Mouse (Mus musculus) lung, embryonic 16.5 days (tissue): ENCODE results near the gene Foxe1. TPM values are rescaled to one million over a fixed set of nuclear protein-coding genes. Genes with fewer than 3 reads are reported as not detected.
A peak's percentile ranks its signal among the peaks of the same experiment; 100 is the strongest.

Experiments used
- ATAC-seq: fragments of 200-750 bp; cut with Nextera tagmentation; 2 replicates; pipeline ENCODE4 v1.8.0; 2017; ENCODE audit warnings: low read depth, mild to moderate bottlenecking, moderate library complexity
- H3K27ac ChIP-seq: fragments of 300-500 bp; sonication (generic); 2 replicates; pipeline ENCODE4 v1.5.1; 2014; ENCODE audit warnings: mild to moderate bottlenecking, control low read depth, low read length
- H3K27me3 ChIP-seq: fragments of 300-500 bp; sonication (generic); 2 replicates; pipeline ENCODE4 v1.6.1; 2014; ENCODE audit warnings: low read depth, low read length, mixed read lengths; ENCODE audit not compliant: control insufficient read depth, insufficient read depth
- H3K36me3 ChIP-seq: fragments of 300-500 bp; sonication (generic); 2 replicates; pipeline ENCODE4 v1.6.1; 2014; ENCODE audit warnings: low read length; ENCODE audit not compliant: control insufficient read depth, insufficient read depth
- H3K4me1 ChIP-seq: fragments of 300-500 bp; sonication (generic); replicated peaks from 2 replicates; pipeline ENCODE4 v1.6.1; 2014; ENCODE audit warnings: low read length, mixed read lengths; ENCODE audit not compliant: control insufficient read depth, insufficient read depth
- H3K4me2 ChIP-seq: fragments of 300-500 bp; sonication (generic); 2 replicates; pipeline ENCODE4 v1.6.1; 2014; ENCODE audit warnings: low read depth, low read length, control low read depth
- H3K4me3 ChIP-seq: fragments of 300-500 bp; sonication (generic); 2 replicates; pipeline ENCODE4 v1.5.1; 2014; ENCODE audit warnings: mild to moderate bottlenecking, low read length, control low read depth
- H3K9ac ChIP-seq: fragments of 300-500 bp; sonication (generic); 2 replicates; pipeline ENCODE4 v1.6.1; 2014; ENCODE audit warnings: low read length, control low read depth
- H3K9me3 ChIP-seq: fragments of 300-500 bp; sonication (generic); 2 replicates; pipeline ENCODE4 v1.6.1; 2016; ENCODE audit warnings: low read length; ENCODE audit not compliant: control insufficient read depth
- WGBS: fragments of 180-500 bp; shearing (Covaris S2); extraction: QIAGEN DNeasy Blood & Tissue Kit; methylation state at CpG from one replicate; pipeline ENCODE4 v1.1.7; 2014; 5-methylcytosine and 5-hydroxymethylcytosine counted together
- polyA plus RNA-seq: library from polyadenylated mRNA; unstranded; fragments of >200 nt; fragmentation: Nextera tagmentation; extraction: Ambion mirVana; gene quantifications from 2 replicates; pipeline ENCODE4 v1.2.1, GENCODE M21; 2015

Gene Foxe1
- polyA plus RNA-seq, 1 experiment from 2014 or later = not detected

DNA sequence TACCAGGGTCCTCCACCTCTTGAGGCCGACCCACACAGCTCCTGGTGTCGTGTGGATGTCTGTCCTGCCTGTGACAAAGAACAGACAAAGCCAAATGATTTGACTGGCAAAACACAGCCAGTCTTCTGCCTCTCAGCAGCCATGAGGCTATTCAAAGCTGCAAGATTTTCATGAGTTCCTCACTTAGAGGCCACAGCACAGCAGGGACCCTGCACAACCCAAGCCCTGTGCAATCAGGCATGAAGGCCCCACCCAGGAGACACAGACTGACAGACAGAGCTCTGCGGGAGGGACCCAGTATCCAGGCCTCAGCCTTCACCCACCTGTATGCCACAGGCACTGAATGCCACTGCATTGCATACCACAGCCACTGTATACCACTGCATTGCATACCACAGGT, 14.5 kb upstream of the Foxe1 start:
- Histone ChIP-seq H3K4me2 (no peak overlapping the region), H3K9me3 (no peaks in the 10 kb centered on the region), H3K27me3 (no peaks in the 10 kb centered on the region; the same call in 1 of the 2 replicates), H3K27ac (no peak overlapping the region), H3K36me3 (no peaks in the 10 kb centered on the region), H3K4me3 (no peak overlapping the region), H3K4me1 (no peaks in the 10 kb centered on the region), H3K9ac (no peak overlapping the region)
- ATAC-seq = no peak
- 70% methylated on average over 3 of the region's 3 CpGs for WGBS

DNA sequence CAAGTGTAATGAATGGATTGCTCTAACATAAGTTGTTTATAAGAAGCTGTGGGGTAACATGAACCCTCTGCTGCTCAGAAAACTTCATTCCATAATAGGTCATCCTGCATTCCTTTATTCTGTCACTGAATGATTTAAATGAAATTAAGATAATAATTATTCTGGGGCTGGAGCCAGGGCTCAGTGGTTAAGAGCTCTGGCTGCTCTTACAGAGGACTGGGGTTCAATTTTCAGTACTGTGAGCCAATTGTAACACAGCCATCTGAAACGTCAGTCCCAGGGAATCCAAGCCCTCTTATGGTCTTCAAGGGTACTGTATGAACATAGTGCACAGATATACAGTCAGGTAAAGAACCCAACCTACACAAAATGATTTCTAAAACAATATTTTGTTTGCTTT, 7.6 kb upstream of the Foxe1 start:
- Histone ChIP-seq H3K4me2 (no peak overlapping the region), H3K27me3 (peaks cover 37% of the 10 kb centered on the region), H3K27ac (no peak overlapping the region), H3K9me3 (no peaks in the 10 kb centered on the region; the same call in 1 of the 2 replicates), H3K4me3 (no peak overlapping the region), H3K4me1 (no peaks in the 10 kb centered on the region; the same call in 1 of the 2 replicates), H3K36me3 (no peaks in the 10 kb centered on the region), H3K9ac (no peak overlapping the region)
- 4% methylated on average over 1 of the region's 1 CpGs for WGBS
- peak; percentile 81 for ATAC-seq

DNA sequence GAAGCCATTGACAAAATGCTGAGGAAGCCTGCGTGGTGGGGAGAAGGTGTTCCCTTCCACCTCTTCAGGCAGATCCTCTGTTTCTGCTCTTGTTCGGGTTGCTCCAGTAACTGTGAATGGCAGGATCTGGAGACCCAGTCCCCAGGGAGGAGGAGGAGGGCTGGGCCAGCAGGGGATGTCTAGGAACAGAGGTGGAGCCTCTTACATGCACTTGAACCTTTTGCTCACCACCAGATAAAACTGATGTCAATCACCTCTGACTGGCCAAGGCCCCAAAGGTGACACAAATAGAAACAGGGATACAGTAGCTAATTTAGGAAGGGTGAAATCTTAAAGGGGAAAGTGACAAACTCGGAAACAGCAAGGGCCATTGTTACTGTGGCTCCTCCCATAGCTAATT, 5.4 kb upstream of the Foxe1 start:
- no peaks in the 10 kb centered on the region; the same call in 1 of the 2 replicates for H3K9me3 ChIP-seq
- H3K9ac ChIP-seq = no peak overlapping the region
- 4% methylated on average over 3 of the region's 3 CpGs for WGBS
- no peaks in the 10 kb centered on the region for H3K36me3 ChIP-seq
- H3K27ac ChIP-seq = no peak overlapping the region
- H3K4me3 ChIP-seq = no peak overlapping the region
- no peak for ATAC-seq
- no peak overlapping the region for H3K4me2 ChIP-seq
- peaks cover 58% of the 10 kb centered on the region for H3K27me3 ChIP-seq
- no peaks in the 10 kb centered on the region; the same call in 1 of the 2 replicates for H3K4me1 ChIP-seq

- WGBS = 31% methylated on average over 10 of the region's 10 CpGs
- H3K9ac ChIP-seq = no peak overlapping the region
- no peak for ATAC-seq
- H3K27ac ChIP-seq = no peak overlapping the region
- H3K4me2 ChIP-seq = no peak overlapping the region
- H3K4me1 ChIP-seq = no peaks in the 10 kb centered on the region; the same call in 1 of the 2 replicates
- no peaks in the 10 kb centered on the region for H3K36me3 ChIP-seq
- H3K27me3 ChIP-seq = peaks cover 68% of the 10 kb centered on the region
- no peaks in the 10 kb centered on the region; the same call in 1 of the 2 replicates for H3K9me3 ChIP-seq
- H3K4me3 ChIP-seq = no peak overlapping the region
These were observed 4.4 kb upstream of the Foxe1 start for GRCm38 (mm10) chr4:46339026-46339425.

- H3K27ac ChIP-seq = no peak overlapping the region
- H3K9me3 ChIP-seq = no peaks in the 10 kb centered on the region; the same call in 1 of the 2 replicates
- peaks cover 74% of the 10 kb centered on the region for H3K27me3 ChIP-seq
- ATAC-seq = no peak
- H3K4me1 ChIP-seq = peaks cover 4% of the 10 kb centered on the region
- no peak overlapping the region for H3K4me3 ChIP-seq
- H3K4me2 ChIP-seq = no peak overlapping the region
- H3K9ac ChIP-seq = no peak overlapping the region
- 2% methylated on average over 26 of the region's 26 CpGs for WGBS
- H3K36me3 ChIP-seq = no peaks in the 10 kb centered on the region
These were observed 3.8 kb upstream of the Foxe1 start for GRCm38 (mm10) chr4:46339584-46339983.

DNA sequence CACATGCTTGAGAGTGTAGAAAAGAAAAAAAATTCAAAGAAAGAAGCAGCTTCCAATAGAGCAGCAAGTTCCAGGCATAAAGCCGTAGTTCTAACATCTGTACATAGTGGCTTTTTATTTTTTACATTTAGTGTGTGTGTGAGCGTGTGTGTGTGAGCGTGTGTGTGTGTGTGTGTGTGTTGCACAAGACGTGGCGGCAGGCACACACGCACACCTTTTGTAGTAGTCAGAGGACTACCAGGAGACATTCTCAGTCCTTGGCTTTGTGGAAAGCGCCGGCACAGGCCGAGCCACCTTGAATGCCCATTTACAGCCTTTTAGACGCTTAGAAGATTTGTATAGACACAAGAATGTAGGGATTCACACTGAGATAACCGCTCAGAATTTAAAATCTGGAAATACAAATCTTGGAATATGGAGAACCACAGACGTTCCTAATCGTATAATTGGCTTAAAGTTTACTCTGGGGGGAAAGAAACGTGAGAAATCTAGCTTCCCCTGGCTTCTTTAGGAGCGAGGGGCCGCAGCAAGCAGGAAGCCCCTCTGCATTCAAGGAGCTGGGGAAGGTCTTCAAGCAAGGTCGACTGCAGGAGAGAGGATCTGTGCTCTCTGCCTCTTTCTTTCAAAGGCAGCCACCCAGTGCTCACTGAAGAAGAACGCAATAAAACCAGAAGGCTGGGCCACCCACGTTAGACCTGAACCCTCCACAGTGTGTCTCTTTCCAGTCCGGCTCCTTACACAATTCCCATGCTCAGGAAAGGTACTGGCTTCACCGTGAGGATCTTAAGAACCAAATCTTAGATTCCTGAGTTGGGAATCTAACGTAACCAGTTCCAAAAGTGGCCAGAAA, 1.4 kb upstream of the Foxe1 start:
- 16% methylated on average over 22 of the region's 22 CpGs for WGBS

GRCm38 (mm10) chr4:46342711-46343286, 610 bp upstream of the Foxe1 start:
- Histone ChIP-seq H3K27ac (no peak overlapping the region), H3K4me1 (peaks cover 5% of the 10 kb centered on the region), H3K4me2 (peak overlapping the region; percentile 29), H3K36me3 (no peaks in the 10 kb centered on the region), H3K27me3 (peaks cover 98% of the 10 kb centered on the region), H3K4me3 (peak overlapping the region; percentile 42; the same call in 1 of the 2 replicates), H3K9me3 (no peaks in the 10 kb centered on the region; the same call in 1 of the 2 replicates), H3K9ac (no peak overlapping the region)
- peak; percentile 62; the same call in 1 of the 2 replicates for ATAC-seq
- WGBS = 1% methylated on average over 28 of the region's 28 CpGs

More for the DNA sequence above, 1.4 kb upstream of the Foxe1 start:
- H3K9ac ChIP-seq = no peak overlapping the region
- H3K4me1 ChIP-seq = peaks cover 5% of the 10 kb centered on the region
- H3K4me3 ChIP-seq = no peak overlapping the region
- no peaks in the 10 kb centered on the region for H3K36me3 ChIP-seq
- ATAC-seq = no peak
- H3K4me2 ChIP-seq = no peak overlapping the region
- peaks cover 98% of the 10 kb centered on the region for H3K27me3 ChIP-seq
- H3K9me3 ChIP-seq = no peaks in the 10 kb centered on the region; the same call in 1 of the 2 replicates
- no peak overlapping the region for H3K27ac ChIP-seq

GRCm38 (mm10) chr4:46344288-46344687, 879 bp downstream of the Foxe1 start:
- H3K9me3 ChIP-seq = no peaks in the 10 kb centered on the region; the same call in 1 of the 2 replicates
- peaks cover 5% of the 10 kb centered on the region for H3K4me1 ChIP-seq
- H3K27ac ChIP-seq = no peak overlapping the region
- ATAC-seq = no peak
- peak overlapping the region; percentile 55 for H3K4me2 ChIP-seq
- no peaks in the 10 kb centered on the region for H3K36me3 ChIP-seq
- no peak overlapping the region for H3K9ac ChIP-seq
- peak overlapping the region; percentile 42 for H3K4me3 ChIP-seq
- WGBS = under 1% methylated on average over 41 of the region's 51 CpGs
- H3K27me3 ChIP-seq = peaks cover 98% of the 10 kb centered on the region

DNA sequence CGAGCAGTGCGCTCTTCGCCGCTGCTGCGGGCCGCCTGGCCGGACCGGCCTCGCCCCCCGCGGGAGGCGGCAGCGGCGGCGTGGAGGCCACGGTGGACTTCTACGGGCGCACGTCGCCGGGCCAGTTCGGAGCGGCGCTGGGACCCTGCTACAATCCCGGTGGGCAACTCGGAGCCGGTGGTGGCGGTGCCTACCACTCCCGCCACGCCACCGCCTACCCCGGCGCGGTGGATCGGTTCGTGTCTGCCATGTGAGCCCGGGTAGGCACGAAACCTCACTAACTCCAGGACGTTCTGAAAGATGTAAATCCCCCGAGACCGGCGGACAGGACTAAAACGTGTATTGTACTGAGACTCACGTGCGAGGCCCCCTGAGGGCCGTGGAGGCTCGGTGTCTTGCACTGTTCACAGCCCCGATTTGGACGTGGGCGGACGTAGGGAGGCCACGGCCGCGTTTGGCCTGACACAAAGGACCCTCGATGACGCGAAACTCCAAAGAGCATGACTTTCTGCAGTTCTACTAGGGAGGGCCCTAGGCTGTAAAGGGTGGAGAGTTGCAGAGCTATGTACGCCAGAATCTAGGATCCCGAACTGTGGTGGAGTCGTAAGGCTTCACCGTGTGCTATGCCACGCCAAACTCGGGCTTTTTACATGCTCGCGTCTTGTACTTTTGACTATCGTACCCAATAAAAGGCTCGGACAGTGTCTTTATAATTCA, 1.8 kb downstream of the Foxe1 start:
- WGBS = 4% methylated on average over 62 of the region's 67 CpGs
- Histone ChIP-seq H3K36me3 (no peaks in the 10 kb centered on the region), H3K4me3 (peak overlapping the region; percentile 42; the same call in 1 of the 2 replicates), H3K9me3 (no peaks in the 10 kb centered on the region; the same call in 1 of the 2 replicates), H3K4me2 (peak overlapping the region; percentile 55), H3K27me3 (peaks cover 98% of the 10 kb centered on the region), H3K9ac (no peak overlapping the region), H3K27ac (no peak overlapping the region), H3K4me1 (peaks cover 5% of the 10 kb centered on the region)
- no peak for ATAC-seq
